Mouse (Mus musculus) kidney, postnatal 36 days (tissue): Measurements from ENCODE around the gene Acot13.
A peak's percentile ranks its signal among the peaks of the same experiment; 100 is the strongest.
"Not testable (repeated sequence)": the region's sequence is repeated elsewhere in the genome, so short reads cannot be mapped to it uniquely, and the experiment has no call there.

ENCODE experiments used
- DNase-seq, 2 experiments: peaks; one replicate each; pipeline ENCODE4 v3.0.0; 2021 to 2022; ENCODE audit warnings: mixed read lengths in 2 of 2

Gene Acot13

DNA sequence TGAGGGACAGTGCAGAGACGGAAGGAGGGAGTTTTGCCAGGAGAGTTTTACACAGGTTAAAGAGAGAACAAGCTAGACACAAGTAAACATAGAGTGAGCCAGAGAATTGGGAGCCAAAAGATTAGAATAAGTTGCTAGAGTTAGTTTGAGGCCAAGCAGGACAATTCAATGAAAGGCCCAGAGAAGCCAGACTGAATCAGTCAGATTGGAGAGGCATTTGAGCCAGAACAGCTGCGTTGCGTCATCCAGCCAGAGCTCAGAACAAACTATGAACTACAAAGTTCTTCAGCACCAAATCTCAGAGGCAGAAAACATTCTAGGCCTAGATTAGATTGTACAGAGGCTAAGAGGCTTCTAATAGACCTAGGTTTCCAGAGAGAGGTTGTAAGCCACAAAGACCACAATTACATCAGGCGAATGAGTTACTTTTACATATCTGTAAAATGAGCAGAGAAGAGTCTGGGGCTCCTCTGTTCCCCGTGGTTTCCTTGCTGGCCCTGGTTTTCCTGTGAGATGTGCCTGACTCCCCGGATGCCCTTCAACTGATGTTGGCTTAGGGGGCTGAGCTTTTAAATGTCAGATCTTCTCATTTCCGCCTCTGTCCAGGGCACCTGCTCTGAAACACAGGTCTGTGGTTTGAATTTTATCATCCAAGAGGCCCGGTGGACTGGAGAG, 52.5 kb downstream of the Acot13 start:
- no peak for DNase-seq

DNA sequence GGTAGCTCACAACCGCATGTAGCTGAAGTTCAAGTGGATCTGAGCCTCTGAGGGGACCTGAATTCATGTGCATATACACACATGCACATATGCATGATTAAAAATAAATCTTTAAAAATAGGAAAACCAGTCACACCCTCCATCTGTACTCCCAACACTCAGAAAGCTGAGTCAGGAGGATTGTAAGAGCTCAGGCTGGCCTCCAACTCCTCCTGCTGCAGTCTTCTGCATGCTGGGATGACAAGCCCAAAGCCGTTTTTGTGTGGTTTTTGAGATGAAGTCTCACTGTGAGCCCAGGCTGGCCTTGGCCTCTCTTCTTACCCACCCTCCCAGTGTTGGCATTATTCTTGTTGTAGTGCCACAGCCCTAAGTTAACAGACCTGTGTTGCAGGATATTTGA, 53.3 kb downstream of the Acot13 start:
- no peak for DNase-seq

DNA sequence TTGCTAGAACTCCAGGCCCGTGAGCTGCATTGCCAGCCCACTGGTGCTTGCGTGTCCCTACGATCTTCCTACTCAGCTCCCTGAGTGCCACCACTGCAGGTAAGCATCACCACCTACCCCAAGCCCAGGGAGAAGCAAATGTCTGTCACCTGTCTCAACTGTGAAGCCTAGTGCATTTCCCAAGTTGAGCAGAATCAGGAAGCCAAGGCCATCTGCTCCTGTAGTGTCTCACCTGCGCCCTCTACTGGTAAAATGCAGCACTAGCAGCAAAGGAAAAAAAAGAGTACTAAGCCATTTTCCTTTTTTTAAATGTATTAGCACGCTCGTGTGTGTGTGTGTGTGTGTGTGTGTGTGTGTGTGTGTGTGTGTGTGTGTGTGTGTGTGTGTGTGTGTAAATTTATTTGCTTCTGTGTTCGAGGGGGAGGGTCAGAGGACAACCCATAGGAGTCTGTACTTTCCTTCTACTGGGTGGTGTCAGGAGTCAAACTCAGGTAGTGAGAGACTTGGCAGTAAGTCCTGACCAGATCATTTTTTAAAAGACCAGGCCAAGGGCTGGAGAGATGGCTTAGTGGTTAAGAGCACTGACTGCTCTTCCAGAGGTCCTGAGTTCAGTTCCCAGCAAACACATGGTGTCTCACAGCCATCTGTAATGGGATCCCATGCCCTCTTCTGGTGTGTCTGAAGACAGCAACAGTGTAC, 55.0 kb downstream of the Acot13 start:
- DNase-seq, result peak; percentile 64 to 70

DNA sequence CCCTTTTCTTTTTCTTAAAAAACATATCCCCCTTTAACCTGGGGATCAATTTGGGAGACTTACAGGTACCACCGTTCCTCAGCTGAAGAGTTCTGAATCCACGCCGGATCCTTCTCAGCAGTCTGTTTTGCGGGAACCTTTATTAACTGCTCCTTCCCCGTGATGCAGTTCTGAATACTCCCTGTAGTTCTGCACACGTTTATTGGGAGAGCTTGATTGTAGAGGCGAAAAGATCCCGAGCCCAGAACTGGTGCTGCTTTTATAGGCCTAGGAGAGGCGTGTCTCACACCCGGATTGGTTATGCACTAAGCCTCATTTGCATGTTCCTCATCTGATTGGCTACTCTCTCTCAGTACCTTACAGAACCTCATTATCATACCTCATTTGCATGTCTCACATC, 59.9 kb downstream of the Acot13 start:
- DNase-seq, result not testable (repeated sequence)
